Mouse (Mus musculus) embryonic facial prominence, embryonic 15.5 days (tissue): ENCODE measurements around the gene Trim61. TPM values are rescaled to one million over a fixed set of nuclear protein-coding genes. Genes with fewer than 3 reads are reported as not detected.

Source experiments
- ATAC-seq: fragments of 200-750 bp; cut with Nextera tagmentation; 2 replicates; pipeline ENCODE4 v1.8.0; 2017; ENCODE audit warnings: low read depth, moderate TSS enrichment; ENCODE audit not compliant: insufficient number of reproducible peaks, low FRiP score, low TSS enrichment
- H3K27ac ChIP-seq: fragments of 300-500 bp; sonication (generic); replicated peaks from 2 replicates; pipeline ENCODE4 v1.5.1; 2015; ENCODE audit warnings: mild to moderate bottlenecking, inconsistent platforms
- H3K27me3 ChIP-seq: fragments of 300-500 bp; sonication (generic); 2 replicates; pipeline ENCODE4 v1.6.1; 2015; ENCODE audit warnings: inconsistent platforms
- H3K36me3 ChIP-seq: fragments of 300-500 bp; sonication (generic); 2 replicates; pipeline ENCODE4 v1.6.1; 2015; ENCODE audit warnings: mild to moderate bottlenecking, inconsistent platforms
- H3K4me1 ChIP-seq: fragments of 300-500 bp; sonication (generic); 2 replicates; pipeline ENCODE4 v1.6.1; 2015; ENCODE audit warnings: inconsistent platforms
- H3K4me2 ChIP-seq: fragments of 300-500 bp; sonication (generic); replicated peaks from 2 replicates; pipeline ENCODE4 v1.6.1; 2015; ENCODE audit warnings: mild to moderate bottlenecking, inconsistent platforms
- H3K4me3 ChIP-seq: fragments of 300-500 bp; sonication (generic); replicated peaks from 2 replicates; pipeline ENCODE4 v1.5.1; 2015; ENCODE audit warnings: mild to moderate bottlenecking, inconsistent platforms
- H3K9ac ChIP-seq: fragments of 300-500 bp; sonication (generic); 2 replicates; pipeline ENCODE4 v1.6.1; 2015; ENCODE audit warnings: inconsistent platforms
- H3K9me3 ChIP-seq: fragments of 300-500 bp; sonication (generic); replicated peaks from 2 replicates; pipeline ENCODE4 v1.6.1; 2016; ENCODE audit warnings: inconsistent platforms
- WGBS: fragments of 180-500 bp; shearing (Covaris S2); methylation state at CpG from one replicate; pipeline ENCODE4 v1.1.7; 2015; 5-methylcytosine and 5-hydroxymethylcytosine counted together
- polyA plus RNA-seq: library from polyadenylated mRNA; unstranded; fragments of >200 nt; fragmentation: Nextera tagmentation; extraction: Ambion mirVana; gene quantifications from 2 replicates; pipeline ENCODE4 v1.2.1, GENCODE M21; 2015

Trim61 gene
- polyA plus RNA-seq, 1 experiment from 2014 or later: 0.15 TPM

GRCm38 (mm10) chr8:64983150-64983897 lies 35.0 kb downstream of the Trim61 start:
- no peak for ATAC-seq
- H3K4me2 ChIP-seq: no peak overlapping the region
- no peaks in the 10 kb centered on the region for H3K4me1 ChIP-seq
- H3K9me3 ChIP-seq: no peaks in the 10 kb centered on the region
- H3K9ac ChIP-seq: no peak overlapping the region
- 72% methylated on average over 20 of the region's 20 CpGs for WGBS
- no peak overlapping the region for H3K27ac ChIP-seq
- no peaks in the 10 kb centered on the region for H3K27me3 ChIP-seq
- no peak overlapping the region for H3K4me3 ChIP-seq
- H3K36me3 ChIP-seq: no peaks in the 10 kb centered on the region

Other genes starting within 250 kb of the Trim61 start
- gene Klhl2, start 168.5 kb downstream of the Trim61 start, polyA plus RNA-seq: 11.1 and 11.4 TPM in 2 replicates
- gene Tmem192, start 71.3 kb downstream of the Trim61 start, polyA plus RNA-seq: 25.0 and 25.5 TPM in 2 replicates
- gene Trim75, start 30.7 kb downstream of the Trim61 start, polyA plus RNA-seq: 0.08 TPM in 1 of 2 replicates, not detected in the other
- not detected in 2 replicates for gene Trim60, start 61 bp upstream of the Trim61 start, polyA plus RNA-seq
- gene Apela, start 18.8 kb upstream of the Trim61 start, polyA plus RNA-seq: 4.5 and 5.9 TPM in 2 replicates
- not detected in 2 replicates for gene Gm10663, start 56.5 kb upstream of the Trim61 start, polyA plus RNA-seq
- 0.11 and 0.18 TPM in 2 replicates for gene BC030870, start 111.0 kb upstream of the Trim61 start, polyA plus RNA-seq